Mouse (Mus musculus): ENCODE measurements around the gene Zbed3.
"Not testable (repeated sequence)": the region's sequence is repeated elsewhere in the genome, so short reads cannot be mapped to it uniquely, and the experiment has no call there.

DNA sequence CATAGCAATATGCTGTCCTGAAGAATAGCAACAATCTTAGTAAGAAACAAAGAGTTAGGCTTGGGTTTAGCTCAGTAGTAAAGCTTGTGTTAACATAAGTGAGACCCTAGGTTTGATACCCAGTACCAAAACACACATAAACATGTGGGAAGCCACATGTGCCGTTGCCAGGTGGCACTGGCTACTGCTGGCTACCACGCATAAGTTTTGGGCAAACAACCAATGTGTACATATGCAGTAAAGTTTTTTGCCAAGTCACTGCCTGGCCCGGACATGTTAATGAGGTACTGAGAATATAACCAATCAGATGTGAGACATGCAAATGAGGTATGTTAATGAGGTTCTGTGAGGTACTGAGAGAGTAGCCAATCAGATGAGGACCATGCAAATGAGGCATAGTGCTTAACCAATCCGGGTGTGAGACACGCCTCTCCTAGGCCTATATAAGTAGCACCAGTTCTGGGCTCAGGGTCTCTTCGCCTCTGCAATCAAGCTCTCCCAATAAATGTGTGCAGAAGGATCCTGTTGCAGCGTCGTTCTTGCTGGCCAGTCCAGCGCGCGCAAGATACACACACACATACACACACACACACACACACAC lies 53.4 kb downstream of the Zbed3 start:
- not testable (repeated sequence) for TF ChIP-seq CTCF (IDR thresholded peaks at IDR 0.05; ENCODE audit: low read depth); EP300 (optimal IDR thresholded peaks at IDR 0.05)
